Mouse (Mus musculus): ENCODE measurements around the gene Zan. TPM values are rescaled to one million over a fixed set of nuclear protein-coding genes. Genes with fewer than 3 reads are reported as not detected.

The Zan gene
- polyA plus RNA-seq, 1 experiment from 2014 or later: 0.12 TPM

- under 1% methylated on average over 45 of the region's 52 CpGs for WGBS
- Histone ChIP-seq H3K4me2 (ENCODE audit: low read length) (peak overlapping the region; percentile 72), H3K9ac (replicated peaks; ENCODE audit: low read length) (peak overlapping the region; percentile 99), H3K4me1 (ENCODE audit: control insufficient read depth, insufficient read depth, low read length) (peaks cover 26% of the 10 kb centered on the region), H3K27me3 (ENCODE audit: control insufficient read depth, insufficient read depth, low read length) (no peaks in the 10 kb centered on the region), H3K9me3 (ENCODE audit: control insufficient read depth, low read length) (no peaks in the 10 kb centered on the region), H3K27ac (replicated peaks; ENCODE audit: low read depth, low read length) (peak overlapping the region; percentile 86), H3K4me3 (replicated peaks; ENCODE audit: low read depth, low read length) (peak overlapping the region; percentile 98), H3K36me3 (ENCODE audit: control insufficient read depth, insufficient read depth, low read length) (no peaks in the 10 kb centered on the region)
- peak; percentile 86 for ATAC-seq (ENCODE audit: low FRiP score, low TSS enrichment)
- DNase-seq: peak; percentile 88
Observed at GRCm38 (mm10) chr5:137510014-137510501, 33.2 kb upstream of the Zan start.

DNA sequence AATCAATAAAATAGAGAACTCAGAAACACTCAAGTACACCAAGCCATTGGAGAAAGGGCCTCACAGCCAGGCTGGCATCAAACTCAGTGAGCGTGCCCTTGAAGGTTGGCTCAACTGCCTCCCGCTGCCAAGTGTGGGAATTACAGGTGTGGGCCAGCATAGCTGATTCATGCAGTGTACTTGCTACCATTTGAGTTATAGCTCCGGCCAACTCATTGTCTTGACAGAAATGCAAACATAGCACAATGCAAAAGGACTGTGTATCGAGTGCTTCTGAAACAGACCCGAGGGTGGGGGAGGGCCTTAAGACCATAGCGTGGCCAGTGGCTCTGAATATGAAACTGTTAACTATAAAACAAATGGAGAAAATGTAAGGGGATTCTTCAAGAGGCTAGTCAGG, 27.2 kb upstream of the Zan start:
- WGBS: 87% methylated on average over 6 of the region's 6 CpGs
- H3K4me3 ChIP-seq (replicated peaks; ENCODE audit: low read depth, low read length): no peak overlapping the region
- no peak overlapping the region for H3K27ac ChIP-seq (replicated peaks; ENCODE audit: low read depth, low read length)
- no peak for ATAC-seq (ENCODE audit: low FRiP score, low TSS enrichment)
- peaks cover 10% of the 10 kb centered on the region for H3K4me1 ChIP-seq (ENCODE audit: control insufficient read depth, insufficient read depth, low read length)
- no peaks in the 10 kb centered on the region for H3K27me3 ChIP-seq (ENCODE audit: control insufficient read depth, insufficient read depth, low read length)
- no peak overlapping the region for H3K9ac ChIP-seq (replicated peaks; ENCODE audit: low read length)
- no peaks in the 10 kb centered on the region for H3K36me3 ChIP-seq (ENCODE audit: control insufficient read depth, insufficient read depth, low read length)
- no peak overlapping the region for H3K4me2 ChIP-seq (ENCODE audit: low read length)
- no peak for DNase-seq
- no peaks in the 10 kb centered on the region for H3K9me3 ChIP-seq (ENCODE audit: control insufficient read depth, low read length)

- no peaks in the 10 kb centered on the region for H3K9me3 ChIP-seq (ENCODE audit: control insufficient read depth, low read length)
- DNase-seq: peak; percentile 92
- peaks cover 10% of the 10 kb centered on the region for H3K4me1 ChIP-seq (ENCODE audit: control insufficient read depth, insufficient read depth, low read length)
- peak overlapping the region; percentile 84 for H3K27ac ChIP-seq (replicated peaks; ENCODE audit: low read depth, low read length)
- peak overlapping the region; percentile 41 for H3K4me3 ChIP-seq (replicated peaks; ENCODE audit: low read depth, low read length)
- H3K36me3 ChIP-seq (ENCODE audit: control insufficient read depth, insufficient read depth, low read length): no peaks in the 10 kb centered on the region
- ATAC-seq (ENCODE audit: low FRiP score, low TSS enrichment): peak; percentile 80
- peak overlapping the region; percentile 71 for H3K9ac ChIP-seq (replicated peaks; ENCODE audit: low read length)
- peak overlapping the region; percentile 58 for H3K4me2 ChIP-seq (ENCODE audit: low read length)
- no peaks in the 10 kb centered on the region for H3K27me3 ChIP-seq (ENCODE audit: control insufficient read depth, insufficient read depth, low read length)
- WGBS: under 1% methylated on average over 30 of the region's 30 CpGs
Observed at GRCm38 (mm10) chr5:137502667-137503110, 25.8 kb upstream of the Zan start.

GRCm38 (mm10) chr5:137501709-137502666, 25.1 kb upstream of the Zan start, which contains the start of gene Pop7:
Gene Pop7 (minus strand): TSS chr5:137502518.
- Histone ChIP-seq H3K4me2 (ENCODE audit: low read length) (peak within 1 kb of the TSS; percentile 86), H3K9ac (replicated peaks; ENCODE audit: low read length) (peak within 1 kb of the TSS; percentile 71), H3K36me3 (ENCODE audit: control insufficient read depth, insufficient read depth, low read length) (no peaks in the 10 kb centered on the region), H3K27ac (replicated peaks; ENCODE audit: low read depth, low read length) (peak within 1 kb of the TSS; percentile 84), H3K4me3 (replicated peaks; ENCODE audit: low read depth, low read length) (peak within 1 kb of the TSS; percentile 41), H3K4me1 (ENCODE audit: control insufficient read depth, insufficient read depth, low read length) (peaks cover 10% of the 10 kb centered on the region), H3K9me3 (ENCODE audit: control insufficient read depth, low read length) (no peaks in the 10 kb centered on the region), H3K27me3 (ENCODE audit: control insufficient read depth, insufficient read depth, low read length) (no peaks in the 10 kb centered on the region)
- peak; percentile 96 for ATAC-seq (ENCODE audit: low FRiP score, low TSS enrichment)
- WGBS: 2% methylated on average over 64 of the region's 64 CpGs
- peak; percentile 100 for DNase-seq

DNA sequence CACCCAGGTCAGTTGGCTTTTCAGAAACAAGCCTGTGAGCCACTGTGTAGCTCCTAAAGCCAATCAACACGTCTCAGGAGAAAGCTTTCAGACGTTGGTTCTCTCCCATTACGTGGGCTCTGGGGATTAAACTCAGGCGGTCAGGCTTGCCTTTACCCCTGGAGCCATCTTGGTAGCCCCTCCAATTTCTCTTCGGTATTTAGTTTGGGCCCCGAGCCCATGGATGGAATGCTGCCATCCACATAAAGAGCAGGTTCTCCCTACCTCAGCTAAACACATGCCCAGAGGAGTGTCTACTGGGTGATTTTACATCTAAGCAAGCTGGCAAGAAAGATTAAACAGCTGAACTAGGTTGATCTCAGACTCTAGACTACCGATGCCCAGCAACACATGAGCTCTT, 23.3 kb upstream of the Zan start:
- no peak overlapping the region for H3K27ac ChIP-seq (replicated peaks; ENCODE audit: low read depth, low read length)
- peaks cover 10% of the 10 kb centered on the region for H3K4me1 ChIP-seq (ENCODE audit: control insufficient read depth, insufficient read depth, low read length)
- DNase-seq (no peak), ATAC-seq (ENCODE audit: low FRiP score, low TSS enrichment) (no peak)
- no peak overlapping the region for H3K4me2 ChIP-seq (ENCODE audit: low read length)
- H3K27me3 ChIP-seq (ENCODE audit: control insufficient read depth, insufficient read depth, low read length): no peaks in the 10 kb centered on the region
- H3K4me3 ChIP-seq (replicated peaks; ENCODE audit: low read depth, low read length): no peak overlapping the region
- no peak overlapping the region for H3K9ac ChIP-seq (replicated peaks; ENCODE audit: low read length)
- H3K9me3 ChIP-seq (ENCODE audit: control insufficient read depth, low read length): no peaks in the 10 kb centered on the region
- no peaks in the 10 kb centered on the region for H3K36me3 ChIP-seq (ENCODE audit: control insufficient read depth, insufficient read depth, low read length)
- WGBS: 93% methylated on average over 7 of the region's 7 CpGs

- no peak overlapping the region for H3K4me3 ChIP-seq (replicated peaks; ENCODE audit: low read depth, low read length)
- H3K4me2 ChIP-seq (ENCODE audit: low read length): no peak overlapping the region
- no peaks in the 10 kb centered on the region for H3K27me3 ChIP-seq (ENCODE audit: control insufficient read depth, insufficient read depth, low read length)
- no peak for DNase-seq
- H3K9me3 ChIP-seq (ENCODE audit: control insufficient read depth, low read length): no peaks in the 10 kb centered on the region
- no peak overlapping the region for H3K9ac ChIP-seq (replicated peaks; ENCODE audit: low read length)
- no peaks in the 10 kb centered on the region for H3K4me1 ChIP-seq (ENCODE audit: control insufficient read depth, insufficient read depth, low read length)
- 85% methylated on average over 13 of the region's 13 CpGs for WGBS
- H3K27ac ChIP-seq (replicated peaks; ENCODE audit: low read depth, low read length): no peak overlapping the region
- no peak for ATAC-seq (ENCODE audit: low FRiP score, low TSS enrichment)
- H3K36me3 ChIP-seq (ENCODE audit: control insufficient read depth, insufficient read depth, low read length): no peaks in the 10 kb centered on the region
Observed at GRCm38 (mm10) chr5:137493831-137494230, 17.0 kb upstream of the Zan start.

DNA sequence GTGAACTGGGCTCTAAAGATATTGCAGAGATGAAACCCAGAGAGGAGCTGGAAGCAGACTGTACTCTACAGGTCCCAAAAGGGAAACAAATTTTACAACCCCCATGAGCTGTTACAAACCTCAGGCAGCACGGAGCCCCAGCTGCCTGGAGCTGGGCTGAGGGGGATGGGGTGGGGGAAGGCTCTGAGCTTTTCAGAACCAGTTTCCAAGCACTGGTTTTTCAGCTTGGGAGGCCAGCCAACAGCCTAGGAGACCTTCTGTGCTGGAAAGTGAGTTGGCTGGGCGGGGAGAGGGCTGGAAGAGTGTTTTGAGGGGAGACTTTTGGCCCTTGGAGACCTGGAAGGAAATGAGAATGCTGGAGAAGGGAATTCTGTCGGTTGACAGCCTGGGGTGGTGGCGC, 14.7 kb upstream of the Zan start:
- H3K4me1 ChIP-seq (ENCODE audit: control insufficient read depth, insufficient read depth, low read length): no peaks in the 10 kb centered on the region
- no peak overlapping the region for H3K9ac ChIP-seq (replicated peaks; ENCODE audit: low read length)
- no peak overlapping the region for H3K27ac ChIP-seq (replicated peaks; ENCODE audit: low read depth, low read length)
- no peaks in the 10 kb centered on the region for H3K36me3 ChIP-seq (ENCODE audit: control insufficient read depth, insufficient read depth, low read length)
- H3K9me3 ChIP-seq (ENCODE audit: control insufficient read depth, low read length): no peaks in the 10 kb centered on the region
- no peaks in the 10 kb centered on the region for H3K27me3 ChIP-seq (ENCODE audit: control insufficient read depth, insufficient read depth, low read length)
- H3K4me2 ChIP-seq (ENCODE audit: low read length): no peak overlapping the region
- no peak overlapping the region for H3K4me3 ChIP-seq (replicated peaks; ENCODE audit: low read depth, low read length)
- ATAC-seq (ENCODE audit: low FRiP score, low TSS enrichment): no peak
- WGBS: 67% methylated on average over 4 of the region's 4 CpGs
- no peak for DNase-seq

- H3K9ac ChIP-seq (replicated peaks; ENCODE audit: low read length): no peak overlapping the region
- H3K27me3 ChIP-seq (ENCODE audit: control insufficient read depth, insufficient read depth, low read length): no peaks in the 10 kb centered on the region
- no peaks in the 10 kb centered on the region for H3K4me1 ChIP-seq (ENCODE audit: control insufficient read depth, insufficient read depth, low read length)
- no peak for DNase-seq
- no peak overlapping the region for H3K4me2 ChIP-seq (ENCODE audit: low read length)
- 90% methylated on average over 7 of the region's 7 CpGs for WGBS
- no peaks in the 10 kb centered on the region for H3K36me3 ChIP-seq (ENCODE audit: control insufficient read depth, insufficient read depth, low read length)
- no peaks in the 10 kb centered on the region for H3K9me3 ChIP-seq (ENCODE audit: control insufficient read depth, low read length)
- H3K27ac ChIP-seq (replicated peaks; ENCODE audit: low read depth, low read length): no peak overlapping the region
- no peak overlapping the region for H3K4me3 ChIP-seq (replicated peaks; ENCODE audit: low read depth, low read length)
- no peak for ATAC-seq (ENCODE audit: low FRiP score, low TSS enrichment)
Observed at GRCm38 (mm10) chr5:137487616-137488015, 10.8 kb upstream of the Zan start.

- Histone ChIP-seq H3K4me1 (ENCODE audit: control insufficient read depth, insufficient read depth, low read length) (no peaks in the 10 kb centered on the region), H3K36me3 (ENCODE audit: control insufficient read depth, insufficient read depth, low read length) (no peaks in the 10 kb centered on the region), H3K27ac (replicated peaks; ENCODE audit: low read depth, low read length) (no peak overlapping the region), H3K4me2 (ENCODE audit: low read length) (peak overlapping the region; percentile 50), H3K4me3 (replicated peaks; ENCODE audit: low read depth, low read length) (0 out of 2 replicates have a peak overlapping the region, but pooled peaks have one; percentile 3), H3K9me3 (ENCODE audit: control insufficient read depth, low read length) (no peaks in the 10 kb centered on the region), H3K9ac (replicated peaks; ENCODE audit: low read length) (0 out of 2 replicates have a peak overlapping the region, but pooled peaks have one; percentile 12), H3K27me3 (ENCODE audit: control insufficient read depth, insufficient read depth, low read length) (no peaks in the 10 kb centered on the region)
- ATAC-seq (ENCODE audit: low FRiP score, low TSS enrichment) (no peak), DNase-seq (no peak)
- 2% methylated on average over 17 of the region's 17 CpGs for WGBS
Observed at GRCm38 (mm10) chr5:137485851-137486155, 8.9 kb upstream of the Zan start.

Measured in midbrain, embryonic 14.5 days (tissue).